Mouse (Mus musculus) intestine, embryonic 16.5 days (tissue): Measurements from ENCODE around the gene Cyp26b1. TPM values are rescaled to one million over a fixed set of nuclear protein-coding genes. Genes with fewer than 3 reads are reported as not detected.

Source experiments
- ATAC-seq: fragments of 200-750 bp; cut with Nextera tagmentation; 2 replicates; pipeline ENCODE4 v1.8.0; 2017; ENCODE audit warnings: moderate TSS enrichment, moderate library complexity
- H3K27ac ChIP-seq: fragments of 300-500 bp; sonication (generic); 2 replicates; pipeline ENCODE4 v1.5.1; 2014; ENCODE audit warnings: mild to moderate bottlenecking, low read length
- H3K27me3 ChIP-seq: fragments of 300-500 bp; sonication (generic); replicated peaks from 2 replicates; pipeline ENCODE4 v1.6.1; 2014; ENCODE audit warnings: low read length, control low read depth, mixed read lengths; ENCODE audit not compliant: control insufficient read depth, insufficient read depth
- H3K36me3 ChIP-seq: fragments of 300-500 bp; sonication (generic); 2 replicates; pipeline ENCODE4 v1.6.1; 2014; ENCODE audit warnings: low read length, control low read depth; ENCODE audit not compliant: control insufficient read depth, insufficient read depth
- H3K4me1 ChIP-seq: fragments of 300-500 bp; sonication (generic); 2 replicates; pipeline ENCODE4 v1.6.1; 2014; ENCODE audit warnings: low read length, control low read depth, mixed read lengths; ENCODE audit not compliant: control insufficient read depth, insufficient read depth
- H3K4me2 ChIP-seq: fragments of 300-500 bp; sonication (generic); 2 replicates; pipeline ENCODE4 v1.6.1; 2014; ENCODE audit warnings: low read depth, low read length, control low read depth
- H3K4me3 ChIP-seq: fragments of 300-500 bp; sonication (generic); 2 replicates; pipeline ENCODE4 v1.5.1; 2014; ENCODE audit warnings: mild to moderate bottlenecking, low read length
- H3K9ac ChIP-seq: fragments of 300-500 bp; sonication (generic); 2 replicates; pipeline ENCODE4 v1.6.1; 2014; ENCODE audit warnings: low read depth, low read length
- H3K9me3 ChIP-seq: fragments of 300-500 bp; sonication (generic); 2 replicates; pipeline ENCODE4 v1.6.1; 2016; ENCODE audit warnings: low read length, control low read depth; ENCODE audit not compliant: control insufficient read depth
- WGBS: fragments of 180-500 bp; shearing (Covaris S2); extraction: QIAGEN DNeasy Blood & Tissue Kit; methylation state at CpG from one replicate; pipeline ENCODE4 v1.1.7; 2014; 5-methylcytosine and 5-hydroxymethylcytosine counted together
- polyA plus RNA-seq: library from polyadenylated mRNA; unstranded; fragments of >200 nt; fragmentation: Nextera tagmentation; extraction: Ambion mirVana; gene quantifications from 2 replicates; pipeline ENCODE4 v1.2.1, GENCODE M21; 2015

Gene Cyp26b1
- polyA plus RNA-seq, 1 experiment from 2014 or later, result 1.5 TPM

GRCm38 (mm10) chr6:84543516-84543915, 50.2 kb downstream of the Cyp26b1 start:
- no peaks in the 10 kb centered on the region for H3K27me3 ChIP-seq
- H3K4me1 ChIP-seq, result no peaks in the 10 kb centered on the region
- H3K9ac ChIP-seq, result no peak overlapping the region
- WGBS, result 43% methylated on average over 5 of the region's 5 CpGs
- H3K27ac ChIP-seq, result no peak overlapping the region
- no peak overlapping the region for H3K4me3 ChIP-seq
- H3K36me3 ChIP-seq, result no peaks in the 10 kb centered on the region
- H3K4me2 ChIP-seq, result no peak overlapping the region
- ATAC-seq, result no peak
- H3K9me3 ChIP-seq, result no peaks in the 10 kb centered on the region

GRCm38 (mm10) chr6:84539924-84540323, 53.8 kb downstream of the Cyp26b1 start:
- no peak overlapping the region for H3K4me2 ChIP-seq
- H3K9me3 ChIP-seq, result no peaks in the 10 kb centered on the region
- ATAC-seq, result no peak
- H3K9ac ChIP-seq, result no peak overlapping the region
- no peaks in the 10 kb centered on the region for H3K36me3 ChIP-seq
- H3K27me3 ChIP-seq, result no peaks in the 10 kb centered on the region
- H3K4me1 ChIP-seq, result peaks cover 5% of the 10 kb centered on the region; the same call in 1 of the 2 replicates
- no peak overlapping the region for H3K27ac ChIP-seq
- WGBS, result 61% methylated on average over 4 of the region's 4 CpGs
- H3K4me3 ChIP-seq, result no peak overlapping the region

GRCm38 (mm10) chr6:84538681-84539080, 55.0 kb downstream of the Cyp26b1 start:
- no peak for ATAC-seq
- WGBS, result 75% methylated on average over 3 of the region's 3 CpGs
- H3K27me3 ChIP-seq, result no peaks in the 10 kb centered on the region
- H3K9ac ChIP-seq, result no peak overlapping the region
- H3K4me1 ChIP-seq, result peaks cover 5% of the 10 kb centered on the region; the same call in 1 of the 2 replicates
- H3K4me3 ChIP-seq, result no peak overlapping the region
- no peak overlapping the region for H3K27ac ChIP-seq
- no peaks in the 10 kb centered on the region for H3K36me3 ChIP-seq
- H3K9me3 ChIP-seq, result no peaks in the 10 kb centered on the region
- H3K4me2 ChIP-seq, result no peak overlapping the region

- Histone ChIP-seq H3K27ac (no peak overlapping the region; the same call in 1 of the 2 replicates), H3K9ac (no peak overlapping the region), H3K36me3 (no peaks in the 10 kb centered on the region), H3K4me3 (no peak overlapping the region), H3K9me3 (no peaks in the 10 kb centered on the region), H3K4me1 (peaks cover 5% of the 10 kb centered on the region; the same call in 1 of the 2 replicates), H3K4me2 (no peak overlapping the region), H3K27me3 (no peaks in the 10 kb centered on the region)
- ATAC-seq, result peak; percentile 31; the same call in 1 of the 2 replicates
- 47% methylated on average over 16 of the region's 16 CpGs for WGBS
These were observed 56.0 kb downstream of the Cyp26b1 start for GRCm38 (mm10) chr6:84537611-84538197.

- no peak overlapping the region for H3K4me2 ChIP-seq
- H3K27ac ChIP-seq, result no peak overlapping the region
- peaks cover 5% of the 10 kb centered on the region; the same call in 1 of the 2 replicates for H3K4me1 ChIP-seq
- H3K36me3 ChIP-seq, result no peaks in the 10 kb centered on the region
- no peak overlapping the region for H3K9ac ChIP-seq
- no peaks in the 10 kb centered on the region for H3K27me3 ChIP-seq
- no peak overlapping the region for H3K4me3 ChIP-seq
- no peaks in the 10 kb centered on the region for H3K9me3 ChIP-seq
- WGBS, result 79% methylated on average over 3 of the region's 3 CpGs
- no peak for ATAC-seq
These were observed 58.8 kb downstream of the Cyp26b1 start for GRCm38 (mm10) chr6:84534944-84535343.

- H3K9me3 ChIP-seq, result no peaks in the 10 kb centered on the region
- no peak for ATAC-seq
- no peak overlapping the region for H3K27ac ChIP-seq
- no peak overlapping the region for H3K4me2 ChIP-seq
- H3K4me3 ChIP-seq, result no peak overlapping the region
- H3K36me3 ChIP-seq, result no peaks in the 10 kb centered on the region
- no peaks in the 10 kb centered on the region for H3K27me3 ChIP-seq
- no peaks in the 10 kb centered on the region for H3K4me1 ChIP-seq
- H3K9ac ChIP-seq, result no peak overlapping the region
These were observed 63.8 kb downstream of the Cyp26b1 start for GRCm38 (mm10) chr6:84529912-84530311.

GRCm38 (mm10) chr6:84524901-84525601, 68.7 kb downstream of the Cyp26b1 start:
- H3K4me1 ChIP-seq, result no peaks in the 10 kb centered on the region
- no peaks in the 10 kb centered on the region for H3K36me3 ChIP-seq
- ATAC-seq, result no peak
- H3K9ac ChIP-seq, result no peak overlapping the region
- no peaks in the 10 kb centered on the region for H3K27me3 ChIP-seq
- no peak overlapping the region for H3K4me3 ChIP-seq
- 66% methylated on average over 7 of the region's 7 CpGs for WGBS
- H3K9me3 ChIP-seq, result no peaks in the 10 kb centered on the region
- no peak overlapping the region for H3K27ac ChIP-seq
- H3K4me2 ChIP-seq, result no peak overlapping the region
